Mouse (Mus musculus): Measurements from ENCODE around the gene Rapgefl1. TPM values are rescaled to one million over a fixed set of nuclear protein-coding genes. Genes with fewer than 3 reads are reported as not detected.

Gene Rapgefl1
- total and polyA plus RNA-seq, 3 experiments, result 0.58 to 1.4 TPM; not detected in 1

DNA sequence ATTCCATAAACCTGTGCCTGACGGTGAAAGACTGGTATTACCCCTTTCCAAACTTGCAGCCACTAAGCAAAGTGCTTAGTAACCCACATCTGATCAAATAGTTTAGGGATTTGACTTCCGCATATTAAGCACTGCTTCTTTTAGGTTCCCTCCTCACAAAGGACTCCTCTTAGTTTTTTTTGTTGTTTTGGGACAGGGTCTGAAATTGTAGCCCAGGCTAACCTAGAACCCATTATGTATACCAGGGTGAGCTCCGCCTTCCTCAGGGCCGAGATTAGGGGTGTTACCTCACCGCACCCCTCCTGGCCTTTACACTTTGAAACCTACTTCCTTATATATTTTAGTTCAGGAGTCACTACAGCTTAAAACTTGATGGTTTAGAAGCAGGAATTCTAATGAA, 46.8 kb upstream of the Rapgefl1 start:
- Histone ChIP-seq H3K27me3 (ENCODE audit: control insufficient read depth in 1 of 2, insufficient read depth in 2 of 2, low read length in 2 of 2) (no peaks in the 10 kb centered on the region), H3K36me3 (ENCODE audit: control insufficient read depth in 1 of 2, insufficient read depth in 2 of 2, low read length in 2 of 2) (peaks cover 0 to 53% of the 10 kb centered on the region in 2 experiments; a peak in 2 of 4 replicates), H3K9ac (ENCODE audit: control insufficient read depth, low read depth, low read length, poor library complexity, severe bottlenecking) (peak overlapping the region; percentile 95), H3K4me1 (ENCODE audit: control insufficient read depth in 1 of 2, insufficient read depth in 2 of 2, low read length in 2 of 2) (peaks cover 18 to 51% of the 10 kb centered on the region in 2 experiments), H3K27ac (ENCODE audit: control insufficient read depth, low read depth, low read length) (peak overlapping the region; percentile 87), H3K4me3 (ENCODE audit: control insufficient read depth in 1 of 2, insufficient read depth in 1 of 2, low read depth in 2 of 2, low read length in 2 of 2) (peak overlapping the region; percentile 39 to 70), H3K79me2 (ENCODE audit: control insufficient read depth, insufficient read depth, low read length, poor library complexity) (peaks cover 11% of the 10 kb centered on the region), H3K9me3 (replicated peaks; ENCODE audit: insufficient read depth, low read length) (no peaks in the 10 kb centered on the region)
- DNase-seq (ENCODE audit: low read depth, low spot score), result peak; percentile 90
- TF ChIP-seq USF1 (IDR thresholded peaks at IDR 0.05; ENCODE audit: low read depth, low read length), result no peak
- TF ChIP-seq CHD2 (IDR thresholded peaks at IDR 0.05; ENCODE audit: low read length), result no peak
- TF ChIP-seq POLR2AphosphoS2 (IDR thresholded peaks at IDR 0.05; ENCODE audit: low read length), result no peak
- TF ChIP-seq RCOR1 (IDR thresholded peaks at IDR 0.05; ENCODE audit: low read depth, low read length), result peak; percentile 47; the same call in 1 of the 2 replicates
- no peak for TF ChIP-seq TCF12 (IDR thresholded peaks at IDR 0.05; ENCODE audit: low read depth, low read length)
- TF ChIP-seq EP300 (IDR thresholded peaks at IDR 0.05; ENCODE audit: low read depth in 1 of 2, low read length in 2 of 2), result peak; percentile 21 to 58; a peak in 2 of 4 replicates
- no peak for TF ChIP-seq ZKSCAN1 (IDR thresholded peaks at IDR 0.05; ENCODE audit: low read depth, low read length)
- TF ChIP-seq TBP (IDR thresholded peaks at IDR 0.05; ENCODE audit: low read depth, low read length), result peak; percentile 50; the same call in 1 of the 2 replicates
- no peak for TF ChIP-seq ETS1 (IDR thresholded peaks at IDR 0.05; ENCODE audit: low read depth, low read length)
- peak; percentile 35; the same call in 1 of the 2 replicates for TF ChIP-seq HCFC1 (IDR thresholded peaks at IDR 0.05; ENCODE audit: low read depth, low read length)
- no peak; the same call in 1 of the 2 replicates for TF ChIP-seq ZMIZ1 (IDR thresholded peaks at IDR 0.05; ENCODE audit: low read depth, low read length)
- peak; percentile 60; the same call in 1 of the 2 replicates for TF ChIP-seq ELF1 (IDR thresholded peaks at IDR 0.05; ENCODE audit: low read depth, low read length)
- no peak for TF ChIP-seq CHD1 (IDR thresholded peaks at IDR 0.05; ENCODE audit: low read depth, low read length)
- no peak for TF ChIP-seq KAT2A (conservative IDR thresholded peaks at IDR 0.05; ENCODE audit: low read depth, low read length)

DNA sequence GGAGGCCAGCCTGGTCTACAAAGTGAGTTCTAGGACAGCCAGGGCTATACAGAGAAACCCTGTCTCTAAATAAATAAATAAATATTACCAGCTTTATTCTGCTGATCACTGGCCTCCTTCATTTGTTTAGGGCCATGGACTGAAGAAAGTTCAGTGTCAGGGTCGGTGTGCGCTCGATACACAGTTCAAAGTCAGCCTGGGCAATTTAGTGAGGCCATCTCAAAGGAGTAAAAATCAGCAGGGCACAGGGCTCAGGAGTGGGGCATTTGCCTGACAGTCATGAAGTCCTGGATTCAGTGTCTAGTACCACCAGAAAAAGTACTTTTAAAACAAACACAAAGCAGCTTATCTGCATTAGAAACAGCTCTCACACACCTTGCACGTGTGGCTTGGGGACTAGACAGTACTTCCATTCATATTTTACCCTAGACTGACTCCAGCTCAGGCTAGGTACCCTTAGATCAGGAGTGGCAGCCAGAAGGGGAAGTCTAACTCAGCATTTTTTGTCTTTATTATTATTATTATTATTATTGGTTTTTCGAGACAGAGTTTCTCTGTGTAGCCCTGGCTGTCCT, 45.9 kb upstream of the Rapgefl1 start:
- peak; percentile 56 for DNase-seq (ENCODE audit: low read depth, low spot score)
- Histone ChIP-seq H3K9ac (ENCODE audit: control insufficient read depth, low read depth, low read length, poor library complexity, severe bottlenecking) (peak overlapping the region; percentile 8; the same call in 1 of the 2 replicates), H3K4me1 (ENCODE audit: control insufficient read depth in 1 of 2, insufficient read depth in 2 of 2, low read length in 2 of 2) (peaks cover 18 to 49% of the 10 kb centered on the region in 2 experiments), H3K4me3 (ENCODE audit: control insufficient read depth in 1 of 2, insufficient read depth in 1 of 2, low read depth in 2 of 2, low read length in 2 of 2) (no peak overlapping the region), H3K36me3 (ENCODE audit: control insufficient read depth in 1 of 2, insufficient read depth in 2 of 2, low read length in 2 of 2) (peaks cover 0 to 53% of the 10 kb centered on the region in 2 experiments; a peak in 2 of 4 replicates), H3K27me3 (ENCODE audit: control insufficient read depth in 1 of 2, insufficient read depth in 2 of 2, low read length in 2 of 2) (no peaks in the 10 kb centered on the region), H3K9me3 (replicated peaks; ENCODE audit: insufficient read depth, low read length) (no peaks in the 10 kb centered on the region), H3K27ac (ENCODE audit: control insufficient read depth, low read depth, low read length) (peak overlapping the region; percentile 87), H3K79me2 (ENCODE audit: control insufficient read depth, insufficient read depth, low read length, poor library complexity) (peaks cover 18% of the 10 kb centered on the region)
- no peak for TF ChIP-seq NRF1 (IDR thresholded peaks at IDR 0.05; ENCODE audit: insufficient read depth, low read depth, low read length, poor library complexity, severe bottlenecking)
- TF ChIP-seq EP300 (IDR thresholded peaks at IDR 0.05; ENCODE audit: low read depth in 1 of 2, low read length in 2 of 2), result no peak
- no peak for TF ChIP-seq ZMIZ1 (IDR thresholded peaks at IDR 0.05; ENCODE audit: low read depth, low read length)
- 0 out of 2 replicates have a peak, but pooled peaks have one; percentile 13 for TF ChIP-seq MAX (IDR thresholded peaks at IDR 0.05; ENCODE audit: low read length)
- TF ChIP-seq MAFK (IDR thresholded peaks at IDR 0.05; ENCODE audit: borderline replicate concordance, low read depth, low read length), result peak; percentile 27; the same call in 1 of the 2 replicates
- TF ChIP-seq MEF2A (IDR thresholded peaks at IDR 0.05; ENCODE audit: extremely low read depth, insufficient replicate concordance, low read depth, low read length, poor library complexity, severe bottlenecking), result no peak
- TF ChIP-seq KAT2A (conservative IDR thresholded peaks at IDR 0.05; ENCODE audit: low read depth, low read length), result no peak
- TF ChIP-seq TAL1 (IDR thresholded peaks at IDR 0.05; ENCODE audit: low read length), result no peak
- TF ChIP-seq RAD21 (IDR thresholded peaks at IDR 0.05; ENCODE audit: low read depth, low read length), result no peak
- TF ChIP-seq MXI1 (IDR thresholded peaks at IDR 0.05; ENCODE audit: low read depth, low read length), result no peak; the same call in 1 of the 2 replicates
- peak; percentile 26; the same call in 1 of the 2 replicates for TF ChIP-seq MAZ (IDR thresholded peaks at IDR 0.05; ENCODE audit: low read depth, low read length)
- no peak for TF ChIP-seq SMC3 (IDR thresholded peaks at IDR 0.05; ENCODE audit: low read depth, low read length)
- peak; percentile 84; the same call in 1 of the 2 replicates for TF ChIP-seq BHLHE40 (IDR thresholded peaks at IDR 0.05; ENCODE audit: borderline replicate concordance, low read depth, low read length)
- TF ChIP-seq USF2 (IDR thresholded peaks at IDR 0.05; ENCODE audit: borderline replicate concordance in 1 of 2, insufficient read depth in 1 of 2, low read depth in 1 of 2, low read length in 2 of 2), result no peak

Data from MEL (cell line).